Mouse (Mus musculus): ENCODE results near the gene Psg27. TPM values are rescaled to one million over a fixed set of nuclear protein-coding genes. Genes with fewer than 3 reads are reported as not detected.

Gene Psg27
- polyA plus RNA-seq (2014; fragmentation: Illumina TruSeq; extraction: RNeasy Lipid Tissue Mini Kit (QIAGEN cat#74804); ENCODE audit: low read depth, low replicate concordance) = not detected

GRCm38 (mm10) chr7:18567205-18567604 is at the start of gene Psg27:
Gene Psg27 (minus strand): TSS chr7:18567305.

DNA sequence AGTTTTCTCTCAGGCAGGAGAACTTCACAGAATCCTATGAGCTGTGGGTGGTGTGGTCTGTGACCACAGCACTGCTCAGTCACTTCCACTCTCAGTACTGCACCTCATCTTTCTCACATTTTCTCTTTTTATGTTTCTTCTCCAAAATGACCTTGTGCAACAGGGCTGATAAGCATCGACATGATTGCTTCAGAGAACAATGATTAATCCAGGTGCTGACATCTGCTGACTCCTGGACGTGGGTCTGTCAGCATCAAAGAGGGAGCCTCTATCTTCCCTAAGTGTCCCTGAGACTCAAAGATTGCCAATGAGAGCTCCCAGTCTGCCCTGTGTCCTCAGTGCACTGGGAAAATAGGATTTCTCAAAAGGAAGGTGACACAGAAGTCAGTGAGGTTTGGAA is 49.3 kb upstream of the Psg27 start, which contains the start of gene Psg23:
Gene Psg23, minus strand, starts transcription at position 101 of the 400 bp plus-strand sequence.

DNA sequence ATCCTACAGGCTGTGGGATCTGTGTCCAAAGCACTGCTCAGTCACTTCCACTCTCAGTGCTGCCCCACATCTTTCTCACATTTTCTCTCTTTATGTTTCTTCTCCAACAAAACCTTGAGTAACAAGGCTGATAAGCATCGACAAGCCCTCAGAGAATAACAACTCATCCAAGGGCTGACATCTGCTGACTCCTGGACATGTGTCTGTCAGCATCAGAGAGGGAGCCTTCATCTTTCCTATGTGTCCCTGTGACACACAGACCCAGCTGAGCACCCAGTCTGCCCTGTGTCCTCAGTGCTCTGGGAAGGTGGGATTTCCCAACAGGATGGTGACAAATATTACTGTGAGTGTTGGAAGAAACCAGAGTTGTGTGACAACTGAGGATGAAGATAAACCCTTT is 34.9 kb downstream of the Psg27 start, which contains the start of gene Psg25:
Gene Psg25, minus strand, starts transcription at position 101 of the 400 bp plus-strand sequence.

Other genes with a start within 250 kb of the Psg27 start
- not detected for gene Psg18, start 212.3 kb downstream of the Psg27 start, polyA plus RNA-seq (2014; fragmentation: Illumina TruSeq; extraction: RNeasy Lipid Tissue Mini Kit (QIAGEN cat#74804); ENCODE audit: low read depth, low replicate concordance)
- gene Psg28, start 135.3 kb downstream of the Psg27 start, polyA plus RNA-seq (2014; fragmentation: Illumina TruSeq; extraction: RNeasy Lipid Tissue Mini Kit (QIAGEN cat#74804); ENCODE audit: low read depth, low replicate concordance) = not detected
- gene Psg26, start 83.1 kb downstream of the Psg27 start, polyA plus RNA-seq (2014; fragmentation: Illumina TruSeq; extraction: RNeasy Lipid Tissue Mini Kit (QIAGEN cat#74804); ENCODE audit: low read depth, low replicate concordance) = not detected
- gene Psg25, start 35.0 kb downstream of the Psg27 start, polyA plus RNA-seq (2014; fragmentation: Illumina TruSeq; extraction: RNeasy Lipid Tissue Mini Kit (QIAGEN cat#74804); ENCODE audit: low read depth, low replicate concordance) = not detected
- gene Psg23, start 49.2 kb upstream of the Psg27 start, polyA plus RNA-seq (2014; fragmentation: Illumina TruSeq; extraction: RNeasy Lipid Tissue Mini Kit (QIAGEN cat#74804); ENCODE audit: low read depth, low replicate concordance) = not detected
- not detected for gene Psg21, start 89.4 kb upstream of the Psg27 start, polyA plus RNA-seq (2014; fragmentation: Illumina TruSeq; extraction: RNeasy Lipid Tissue Mini Kit (QIAGEN cat#74804); ENCODE audit: low read depth, low replicate concordance)
- not detected for gene Psg20, start 118.9 kb upstream of the Psg27 start, polyA plus RNA-seq (2014; fragmentation: Illumina TruSeq; extraction: RNeasy Lipid Tissue Mini Kit (QIAGEN cat#74804); ENCODE audit: low read depth, low replicate concordance)
- not detected for gene Psg22, start 150.8 kb upstream of the Psg27 start, polyA plus RNA-seq (2014; fragmentation: Illumina TruSeq; extraction: RNeasy Lipid Tissue Mini Kit (QIAGEN cat#74804); ENCODE audit: low read depth, low replicate concordance)
- gene Psg19, start 231.2 kb upstream of the Psg27 start, polyA plus RNA-seq (2014; fragmentation: Illumina TruSeq; extraction: RNeasy Lipid Tissue Mini Kit (QIAGEN cat#74804); ENCODE audit: low read depth, low replicate concordance) = not detected

All from adrenal gland, adult 10 weeks (tissue).